Mouse (Mus musculus) midbrain, embryonic 14.5 days (tissue): ENCODE data around the gene Prdm12. TPM values are rescaled to one million over a fixed set of nuclear protein-coding genes. Genes with fewer than 3 reads are reported as not detected.
A peak's percentile ranks its signal among the peaks of the same experiment; 100 is the strongest.

Experiments
- ATAC-seq: fragments of 200-750 bp; cut with Nextera tagmentation; 2 replicates; pipeline ENCODE4 v1.8.0; 2017; ENCODE audit warnings: moderate number of reproducible peaks, moderate library complexity; ENCODE audit not compliant: low FRiP score, low TSS enrichment
- DNase-seq: peaks from one replicate; pipeline ENCODE4 v3.0.0-alpha.2; 2015
- H3K27ac ChIP-seq: fragments of 300-500 bp; sonication (generic); replicated peaks from 2 replicates; pipeline ENCODE4 v1.5.1; 2014; ENCODE audit warnings: mild to moderate bottlenecking, low read depth, low read length, moderate library complexity
- H3K27me3 ChIP-seq: fragments of 300-500 bp; sonication (generic); 2 replicates; pipeline ENCODE4 v1.6.1; 2014; ENCODE audit warnings: low read length, control low read depth, mixed read lengths; ENCODE audit not compliant: control insufficient read depth, insufficient read depth
- H3K36me3 ChIP-seq: fragments of 300-500 bp; sonication (generic); 2 replicates; pipeline ENCODE4 v1.6.1; 2014; ENCODE audit warnings: low read length, control low read depth; ENCODE audit not compliant: control insufficient read depth, insufficient read depth
- H3K4me1 ChIP-seq: fragments of 300-500 bp; sonication (generic); 2 replicates; pipeline ENCODE4 v1.6.1; 2014; ENCODE audit warnings: mild to moderate bottlenecking, antibody characterized with exemption, low read length, control low read depth; ENCODE audit not compliant: control insufficient read depth, insufficient read depth
- H3K4me2 ChIP-seq: fragments of 300-500 bp; sonication (generic); 2 replicates; pipeline ENCODE4 v1.6.1; 2014; ENCODE audit warnings: mild to moderate bottlenecking, low read length, moderate library complexity
- H3K4me3 ChIP-seq: fragments of 300-500 bp; sonication (generic); replicated peaks from 2 replicates; pipeline ENCODE4 v1.5.1; 2014; ENCODE audit warnings: low read depth, low read length
- H3K9ac ChIP-seq: fragments of 300-500 bp; sonication (generic); replicated peaks from 2 replicates; pipeline ENCODE4 v1.6.1; 2014; ENCODE audit warnings: mild to moderate bottlenecking, low read length, moderate library complexity
- H3K9me3 ChIP-seq: fragments of 300-500 bp; sonication (generic); 2 replicates; pipeline ENCODE4 v1.6.1; 2016; ENCODE audit warnings: low read length, control low read depth, mixed read lengths; ENCODE audit not compliant: control insufficient read depth
- WGBS: fragments of 180-500 bp; shearing (Covaris S2); extraction: QIAGEN DNeasy Blood & Tissue Kit; methylation state at CpG from one replicate; pipeline ENCODE4 v1.1.7; 2014; 5-methylcytosine and 5-hydroxymethylcytosine counted together
- polyA plus RNA-seq: library from polyadenylated mRNA; unstranded; fragments of >200 nt; fragmentation: Nextera tagmentation; extraction: Ambion mirVana; gene quantifications from 2 replicates; pipeline ENCODE4 v1.2.1, GENCODE M21; 2014

Gene Prdm12
- 3.1 and 4.7 TPM in 2 replicates for polyA plus RNA-seq

GRCm38 (mm10) chr2:31639901-31640608 is at the start of gene Prdm12:
Prdm12 (plus strand) TSS chr2:31640037.
- peak within 1 kb of the TSS; percentile 29; the same call in 1 of the 2 replicates for H3K9ac ChIP-seq
- ATAC-seq: no peak
- peak; percentile 25 for DNase-seq
- H3K4me3 ChIP-seq: peak within 1 kb of the TSS; percentile 29
- peak within 1 kb of the TSS; percentile 49 for H3K4me2 ChIP-seq
- no peaks in the 10 kb centered on the region for H3K9me3 ChIP-seq
- H3K4me1 ChIP-seq: peaks cover 40% of the 10 kb centered on the region
- peaks cover 89% of the 10 kb centered on the region for H3K27me3 ChIP-seq
- under 1% methylated on average over 41 of the region's 41 CpGs for WGBS
- peak within 1 kb of the TSS; percentile 20; the same call in 1 of the 2 replicates for H3K27ac ChIP-seq
- no peaks in the 10 kb centered on the region for H3K36me3 ChIP-seq

GRCm38 (mm10) chr2:31591799-31592484 is 47.9 kb upstream of the Prdm12 start:
- no peaks in the 10 kb centered on the region for H3K9me3 ChIP-seq

GRCm38 (mm10) chr2:31607555-31607954 is 32.3 kb upstream of the Prdm12 start:
- DNase-seq (no peak), ATAC-seq (no peak)
- Histone ChIP-seq H3K4me2 (no peak overlapping the region), H3K9me3 (no peaks in the 10 kb centered on the region), H3K9ac (no peak overlapping the region), H3K36me3 (peaks cover 92% of the 10 kb centered on the region), H3K4me3 (no peak overlapping the region), H3K4me1 (no peaks in the 10 kb centered on the region), H3K27me3 (no peaks in the 10 kb centered on the region), H3K27ac (no peak overlapping the region)
- WGBS: 96% methylated on average over 1 of the region's 1 CpGs

More at GRCm38 (mm10) chr2:31591799-31592484, 47.9 kb upstream of the Prdm12 start:
- no peaks in the 10 kb centered on the region for H3K4me1 ChIP-seq
- peaks cover 44% of the 10 kb centered on the region for H3K36me3 ChIP-seq
- H3K27ac ChIP-seq: no peak overlapping the region
- ATAC-seq: no peak
- 86% methylated on average over 9 of the region's 9 CpGs for WGBS
- no peaks in the 10 kb centered on the region for H3K27me3 ChIP-seq
- no peak overlapping the region for H3K9ac ChIP-seq
- no peak overlapping the region for H3K4me2 ChIP-seq
- no peak for DNase-seq
- no peak overlapping the region for H3K4me3 ChIP-seq

GRCm38 (mm10) chr2:31609859-31610261 is 30.0 kb upstream of the Prdm12 start:
- Histone ChIP-seq H3K4me1 (no peaks in the 10 kb centered on the region), H3K4me2 (no peak overlapping the region), H3K4me3 (no peak overlapping the region), H3K27ac (no peak overlapping the region), H3K27me3 (no peaks in the 10 kb centered on the region), H3K9ac (no peak overlapping the region), H3K9me3 (no peaks in the 10 kb centered on the region), H3K36me3 (peaks cover 95% of the 10 kb centered on the region)
- DNase-seq: peak; percentile 15
- ATAC-seq: no peak
- WGBS: 52% methylated on average over 7 of the region's 7 CpGs

- Histone ChIP-seq H3K9me3 (no peaks in the 10 kb centered on the region), H3K4me2 (no peak overlapping the region), H3K36me3 (peaks cover 95% of the 10 kb centered on the region), H3K9ac (no peak overlapping the region), H3K27ac (no peak overlapping the region), H3K4me3 (no peak overlapping the region), H3K4me1 (no peaks in the 10 kb centered on the region), H3K27me3 (no peaks in the 10 kb centered on the region)
- WGBS: 31% methylated on average over 4 of the region's 4 CpGs
- DNase-seq (no peak), ATAC-seq (no peak)
Observed at GRCm38 (mm10) chr2:31610922-31611321, 28.9 kb upstream of the Prdm12 start.

GRCm38 (mm10) chr2:31611400-31611799 is 28.4 kb upstream of the Prdm12 start:
- Histone ChIP-seq H3K4me2 (no peak overlapping the region), H3K36me3 (peaks cover 93% of the 10 kb centered on the region), H3K27ac (no peak overlapping the region), H3K9ac (no peak overlapping the region), H3K27me3 (no peaks in the 10 kb centered on the region), H3K9me3 (no peaks in the 10 kb centered on the region), H3K4me1 (no peaks in the 10 kb centered on the region), H3K4me3 (no peak overlapping the region)
- 75% methylated on average over 8 of the region's 8 CpGs for WGBS
- ATAC-seq: no peak
- peak; percentile 24 for DNase-seq

- H3K27me3 ChIP-seq: no peaks in the 10 kb centered on the region
- ATAC-seq: no peak
- H3K4me3 ChIP-seq: no peak overlapping the region
- H3K4me2 ChIP-seq: no peak overlapping the region
- H3K4me1 ChIP-seq: no peaks in the 10 kb centered on the region
- 84% methylated on average over 6 of the region's 6 CpGs for WGBS
- H3K9ac ChIP-seq: no peak overlapping the region
- no peaks in the 10 kb centered on the region for H3K9me3 ChIP-seq
- H3K36me3 ChIP-seq: peaks cover 84% of the 10 kb centered on the region
- H3K27ac ChIP-seq: no peak overlapping the region
- no peak for DNase-seq
Observed at GRCm38 (mm10) chr2:31612627-31613026, 27.2 kb upstream of the Prdm12 start.

- Histone ChIP-seq H3K27ac (no peak overlapping the region), H3K27me3 (no peaks in the 10 kb centered on the region), H3K36me3 (peaks cover 77% of the 10 kb centered on the region), H3K9me3 (no peaks in the 10 kb centered on the region), H3K4me1 (no peaks in the 10 kb centered on the region), H3K4me2 (no peak overlapping the region), H3K4me3 (no peak overlapping the region), H3K9ac (no peak overlapping the region)
- DNase-seq: no peak
- ATAC-seq: no peak
- WGBS: 90% methylated on average over 7 of the region's 7 CpGs
Observed at GRCm38 (mm10) chr2:31613781-31614180, 26.1 kb upstream of the Prdm12 start.
